Comparison of ENCODE assay signal across 8 mouse cellular contexts in the genomic region with DNA sequence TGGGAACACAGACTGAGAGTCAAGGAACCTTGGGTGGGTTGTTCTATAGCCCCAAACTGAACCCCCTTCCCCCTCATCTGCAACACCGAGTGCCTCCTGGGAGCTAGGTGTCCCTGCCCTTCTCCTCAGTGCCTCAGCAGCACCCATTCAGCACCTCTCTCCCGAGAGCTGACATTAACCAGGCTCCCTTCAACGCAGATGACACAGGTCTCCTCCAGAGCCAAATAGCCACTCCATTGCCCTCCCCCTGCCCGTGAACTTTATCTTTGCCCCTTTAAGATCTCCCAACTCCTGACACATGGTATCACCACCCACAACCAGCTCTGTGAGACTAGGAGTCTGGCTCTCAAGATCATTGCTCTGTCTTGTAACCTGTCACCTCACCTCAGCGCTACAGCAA. TPM values are rescaled to one million over a fixed set of nuclear protein-coding genes. Genes with fewer than 3 reads are reported as not detected.
DNase-seq lines count a peak whose midpoint lies in the region; ATAC-seq and TF ChIP-seq lines count a peak whose summit lies in the region.

No protein-coding gene starts in this region.

- peaks cover 33% of the 10 kb centered on the region for H3K27me3 ChIP-seq in liver, embryonic 11.5 days (replicated peaks; ENCODE audit: control insufficient read depth, insufficient read depth, low read length)
- peaks cover 17% of the 10 kb centered on the region for H3K27me3 ChIP-seq in heart, embryonic 10.5 days (ENCODE audit: insufficient read depth, poor library complexity, severe bottlenecking)
- H3K27me3 ChIP-seq in intestine, postnatal 0 days (replicated peaks; ENCODE audit: control insufficient read depth, insufficient read depth, low read length): no peaks in the 10 kb centered on the region; the same call in 1 of the 2 replicates
- no peaks in the 10 kb centered on the region for H3K27me3 ChIP-seq in stomach, embryonic 14.5 days (ENCODE audit: control insufficient read depth, insufficient read depth, low read length)

- intact Hi-C loops in gastrocnemius, adult 2 months (cut with DNase I): no loop called here

- peak; percentile 41 for DNase-seq in liver, embryonic 11.5 days (ENCODE audit: low spot score)
- DNase-seq in liver: no peak
- DNase-seq in heart, embryonic 10.5 days (ENCODE audit: low spot score): peak; percentile 93
- no peak for DNase-seq in cerebellum, postnatal 10 days
- no peak for DNase-seq in gastrocnemius, adult 2 months
- DNase-seq in gastrocnemius, postnatal 25 days: no peak

- 0 out of 2 replicates have a peak, but pooled peaks have one; percentile 29 for ATAC-seq in liver, embryonic 11.5 days (replicated peaks; ENCODE audit: low FRiP score)
- no peak for ATAC-seq in intestine, postnatal 0 days
- ATAC-seq in stomach, embryonic 14.5 days (ENCODE audit: insufficient number of reproducible peaks, insufficient read depth, low FRiP score, low read depth): no peak

- H3K27ac ChIP-seq in liver, embryonic 11.5 days (ENCODE audit: low read depth, low read length): no peak overlapping the region
- peak overlapping the region; percentile 97 for H3K27ac ChIP-seq in heart, embryonic 10.5 days
- H3K27ac ChIP-seq in intestine, postnatal 0 days (ENCODE audit: low read depth, low read length): no peak overlapping the region
- no peak overlapping the region for H3K27ac ChIP-seq in stomach, embryonic 14.5 days (ENCODE audit: low read length)
- no peak overlapping the region for H3K27ac ChIP-seq in gastrocnemius, adult 2 months

- TF ChIP-seq CTCF in intestine, postnatal 0 days (IDR thresholded peaks at IDR 0.05; ENCODE audit: low read depth): no peak
- no peak for TF ChIP-seq CTCF in gastrocnemius, adult 2 months (IDR thresholded peaks at IDR 0.05)

- peaks cover 33% of the 10 kb centered on the region for H3K4me1 ChIP-seq in liver, embryonic 11.5 days (replicated peaks; ENCODE audit: control insufficient read depth, insufficient read depth, low read length)
- peaks cover 94% of the 10 kb centered on the region for H3K4me1 ChIP-seq in heart, embryonic 10.5 days
- H3K4me1 ChIP-seq in intestine, postnatal 0 days (replicated peaks; ENCODE audit: control insufficient read depth, insufficient read depth, low read length): 0 out of 2 replicates have a peak, but pooled peaks cover 3% of the 10 kb centered on the region
- peaks cover 15% of the 10 kb centered on the region; the same call in 1 of the 2 replicates for H3K4me1 ChIP-seq in stomach, embryonic 14.5 days (ENCODE audit: control insufficient read depth, insufficient read depth, low read length)

- 12% methylated on average over 5 of the region's 5 CpGs for WGBS in liver, embryonic 11.5 days
- 3% methylated on average over 5 of the region's 5 CpGs for WGBS in heart, embryonic 10.5 days
- WGBS in intestine, postnatal 0 days: 26% methylated on average over 5 of the region's 5 CpGs
- WGBS in stomach, embryonic 14.5 days: 6% methylated on average over 5 of the region's 5 CpGs

- peak overlapping the region; percentile 53 for H3K4me3 ChIP-seq in liver, embryonic 11.5 days (ENCODE audit: low read depth, low read length)
- H3K4me3 ChIP-seq in heart, embryonic 10.5 days: peak overlapping the region; percentile 76
- peak overlapping the region; percentile 46 for H3K4me3 ChIP-seq in intestine, postnatal 0 days (ENCODE audit: low read depth, low read length)
- H3K4me3 ChIP-seq in stomach, embryonic 14.5 days (ENCODE audit: low read depth, low read length): peak overlapping the region; percentile 66
- no peak overlapping the region for H3K4me3 ChIP-seq in gastrocnemius, adult 2 months

- H3K36me3 ChIP-seq in liver, embryonic 11.5 days (ENCODE audit: control insufficient read depth, insufficient read depth, low read length): peaks cover 11% of the 10 kb centered on the region; the same call in 1 of the 2 replicates
- H3K36me3 ChIP-seq in heart, embryonic 10.5 days: peaks cover 53% of the 10 kb centered on the region
- H3K36me3 ChIP-seq in intestine, postnatal 0 days (ENCODE audit: control insufficient read depth, insufficient read depth): peaks cover 34% of the 10 kb centered on the region
- peaks cover 12% of the 10 kb centered on the region; the same call in 1 of the 2 replicates for H3K36me3 ChIP-seq in stomach, embryonic 14.5 days (ENCODE audit: control insufficient read depth, insufficient read depth, low read length)

- H3K9me3 ChIP-seq in liver, embryonic 11.5 days (ENCODE audit: control insufficient read depth, low read length): no peaks in the 10 kb centered on the region
- H3K9me3 ChIP-seq in heart, embryonic 10.5 days: no peaks in the 10 kb centered on the region
- no peaks in the 10 kb centered on the region for H3K9me3 ChIP-seq in intestine, postnatal 0 days (ENCODE audit: control insufficient read depth)
- no peaks in the 10 kb centered on the region for H3K9me3 ChIP-seq in stomach, embryonic 14.5 days (ENCODE audit: control insufficient read depth, low read depth, low read length)

- peak overlapping the region; percentile 10; the same call in 1 of the 2 replicates for H3K9ac ChIP-seq in liver, embryonic 11.5 days (ENCODE audit: low read depth, low read length)
- 0 out of 2 replicates have a peak overlapping the region, but pooled peaks have one; percentile 48 for H3K9ac ChIP-seq in intestine, postnatal 0 days (ENCODE audit: low read depth, low read length)
- peak overlapping the region; percentile 68; the same call in 1 of the 2 replicates for H3K9ac ChIP-seq in stomach, embryonic 14.5 days (replicated peaks; ENCODE audit: low read depth, low read length)

- H3K4me2 ChIP-seq in liver, embryonic 11.5 days: peak overlapping the region; percentile 84
- H3K4me2 ChIP-seq in intestine, postnatal 0 days (replicated peaks; ENCODE audit: low read depth): peak overlapping the region; percentile 73
- peak overlapping the region; percentile 94 for H3K4me2 ChIP-seq in stomach, embryonic 14.5 days (replicated peaks; ENCODE audit: low read depth, low read length)

RNA-seq across cellular contexts. Expression of a gene that starts 0.8 kb away (rescaled TPM):
- 1.8 and 2.4 TPM in 2 replicates for polyA plus RNA-seq in liver, embryonic 11.5 days (2014; fragmentation: Nextera tagmentation; extraction: Ambion mirVana)
- polyA plus RNA-seq in heart, embryonic 10.5 days (2016; fragmentation: Nextera tagmentation; extraction: Ambion mirVana): 61.0 and 89.9 TPM in 2 replicates
- polyA plus RNA-seq in intestine, postnatal 0 days (2015; fragmentation: Nextera tagmentation; extraction: Ambion mirVana): 4.4 and 4.6 TPM in 2 replicates
- polyA plus RNA-seq in stomach, embryonic 14.5 days (2014; fragmentation: Nextera tagmentation; extraction: Ambion mirVana): 5.5 and 5.7 TPM in 2 replicates
- total RNA-seq in gastrocnemius, adult 2 months (2021): under 1 TPM; 0.47 to 0.48 TPM
- under 1 TPM; 0.35 to 0.69 TPM for total RNA-seq in gastrocnemius, postnatal 25 days (2021)

RNA-seq across cellular contexts. Expression of a gene that starts 10.3 kb away (rescaled TPM):
- 0.14 and 0.52 TPM in 2 replicates for polyA plus RNA-seq in liver, embryonic 11.5 days (2014; fragmentation: Nextera tagmentation; extraction: Ambion mirVana)
- 0.18 and 0.95 TPM in 2 replicates for polyA plus RNA-seq in heart, embryonic 10.5 days (2016; fragmentation: Nextera tagmentation; extraction: Ambion mirVana)
- 8.0 and 8.7 TPM in 2 replicates for polyA plus RNA-seq in intestine, postnatal 0 days (2015; fragmentation: Nextera tagmentation; extraction: Ambion mirVana)
- polyA plus RNA-seq in stomach, embryonic 14.5 days (2014; fragmentation: Nextera tagmentation; extraction: Ambion mirVana): 1.4 and 2.3 TPM in 2 replicates
- total RNA-seq in gastrocnemius, adult 2 months (2021): under 1 TPM; 0.05 to 0.25 TPM
- total RNA-seq in gastrocnemius, postnatal 25 days (2021): under 1 TPM; 0.03 to 0.48 TPM

RNA-seq across cellular contexts. Expression of a gene that starts 20.9 kb away (rescaled TPM):
- 33.7 and 39.3 TPM in 2 replicates for polyA plus RNA-seq in liver, embryonic 11.5 days (2014; fragmentation: Nextera tagmentation; extraction: Ambion mirVana)
- 27.2 and 32.4 TPM in 2 replicates for polyA plus RNA-seq in heart, embryonic 10.5 days (2016; fragmentation: Nextera tagmentation; extraction: Ambion mirVana)
- polyA plus RNA-seq in intestine, postnatal 0 days (2015; fragmentation: Nextera tagmentation; extraction: Ambion mirVana): 14.3 and 14.7 TPM in 2 replicates
- 22.1 and 23.1 TPM in 2 replicates for polyA plus RNA-seq in stomach, embryonic 14.5 days (2014; fragmentation: Nextera tagmentation; extraction: Ambion mirVana)
- total RNA-seq in gastrocnemius, adult 2 months (2021): 1 to 10 TPM; 3.2 to 3.4 TPM
- 1 to 10 TPM; 3.4 to 3.7 TPM for total RNA-seq in gastrocnemius, postnatal 25 days (2021)

RNA-seq across cellular contexts. Expression of a gene that starts 21.0 kb away (rescaled TPM):
- 196 and 198 TPM in 2 replicates for polyA plus RNA-seq in liver, embryonic 11.5 days (2014; fragmentation: Nextera tagmentation; extraction: Ambion mirVana)
- polyA plus RNA-seq in heart, embryonic 10.5 days (2016; fragmentation: Nextera tagmentation; extraction: Ambion mirVana): 104 and 161 TPM in 2 replicates
- polyA plus RNA-seq in intestine, postnatal 0 days (2015; fragmentation: Nextera tagmentation; extraction: Ambion mirVana): 48.0 and 49.6 TPM in 2 replicates
- 155 and 163 TPM in 2 replicates for polyA plus RNA-seq in stomach, embryonic 14.5 days (2014; fragmentation: Nextera tagmentation; extraction: Ambion mirVana)
- 10 to 100 TPM; 12.9 to 16.5 TPM for total RNA-seq in gastrocnemius, adult 2 months (2021)
- 10 to 100 TPM; 12.2 to 12.7 TPM for total RNA-seq in gastrocnemius, postnatal 25 days (2021)

RNA-seq across cellular contexts. Expression of a gene that starts 46.6 kb away (rescaled TPM):
- polyA plus RNA-seq in liver, embryonic 11.5 days (2014; fragmentation: Nextera tagmentation; extraction: Ambion mirVana): 76.2 and 79.5 TPM in 2 replicates
- polyA plus RNA-seq in heart, embryonic 10.5 days (2016; fragmentation: Nextera tagmentation; extraction: Ambion mirVana): 15.6 and 24.1 TPM in 2 replicates
- polyA plus RNA-seq in intestine, postnatal 0 days (2015; fragmentation: Nextera tagmentation; extraction: Ambion mirVana): 5.9 and 7.5 TPM in 2 replicates
- polyA plus RNA-seq in stomach, embryonic 14.5 days (2014; fragmentation: Nextera tagmentation; extraction: Ambion mirVana): 8.8 and 10.0 TPM in 2 replicates
- total RNA-seq in gastrocnemius, adult 2 months (2021): 100 to 1,000 TPM; 271 to 389 TPM
- 100 to 1,000 TPM; 365 to 378 TPM for total RNA-seq in gastrocnemius, postnatal 25 days (2021)

Comparison
In these comparisons a context has a peak if more than half of its experiments do, and no peak if none do; other contexts are left out.
1. DNase-seq: peak in liver, embryonic 11.5 days (single experiment) and heart, embryonic 10.5 days (single experiment); none in liver (single experiment), cerebellum, postnatal 10 days (0 of 2), gastrocnemius, adult 2 months (single experiment) and gastrocnemius, postnatal 25 days (single experiment).
2. H3K9ac ChIP-seq: peak in every context shown above with its lines; median percentile 68 in stomach, embryonic 14.5 days; 48 in intestine, postnatal 0 days; 10 in liver, embryonic 11.5 days.
3. Peak in every context shown above with its lines, with median percentiles within 50 percentile points of each other: H3K4me2 ChIP-seq.